Mouse (Mus musculus): Measurements from ENCODE around the gene Arid5b.

DNA sequence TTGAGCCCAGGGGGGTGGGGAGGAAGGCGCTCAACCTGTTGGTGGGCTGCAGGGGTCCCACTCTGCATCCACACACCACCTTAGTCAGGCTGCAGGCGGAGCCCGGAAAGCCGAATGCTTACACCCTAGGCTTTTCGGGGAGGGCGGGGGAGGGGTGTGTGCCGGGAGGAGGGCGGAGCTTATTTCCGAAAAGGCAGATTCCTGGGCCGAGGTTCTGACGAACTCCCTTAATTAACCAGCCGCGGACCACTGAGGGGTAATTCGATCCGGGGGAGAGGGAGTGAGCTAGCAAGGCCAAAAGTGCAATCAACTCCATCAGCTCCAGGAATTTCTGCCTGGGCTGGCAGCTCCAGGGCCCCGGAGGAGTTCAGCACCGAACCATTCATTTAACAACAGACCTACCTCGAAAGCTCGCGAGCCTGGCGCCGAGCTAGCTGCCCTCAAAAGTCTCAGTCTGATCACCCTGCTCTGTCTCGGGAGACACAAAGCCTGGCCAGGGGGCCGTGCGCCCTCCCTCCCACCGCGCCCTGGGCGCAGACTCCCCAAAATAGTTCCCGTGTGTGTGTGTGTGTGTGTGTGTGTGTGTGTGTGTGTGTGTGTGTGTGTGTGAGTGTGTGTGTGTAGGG, 2.1 kb downstream of the Arid5b start:
- TF ChIP-seq CTCF (IDR thresholded peaks at IDR 0.05; ENCODE audit: control insufficient read depth, insufficient read depth, low read length) (no peak), POLR2A (IDR thresholded peaks at IDR 0.05; ENCODE audit: borderline replicate concordance, control insufficient read depth, low read depth, low read length) (0 out of 2 replicates have a peak, but pooled peaks have one; percentile 25)
